Mouse (Mus musculus): ENCODE measurements around the gene Csnk1g2. TPM values are rescaled to one million over a fixed set of nuclear protein-coding genes. Genes with fewer than 3 reads are reported as not detected.

The Csnk1g2 gene
- polyA plus RNA-seq, 1 experiment: 166 TPM

GRCm38 (mm10) chr10:80671936-80672690 lies 49.5 kb downstream of the Csnk1g2 start:
- no peak for TF ChIP-seq POLR2A (IDR thresholded peaks at IDR 0.05; ENCODE audit: low read depth, low read length)
- no peak for TF ChIP-seq CTCF (conservative IDR thresholded peaks at IDR 0.05; ENCODE audit: insufficient read depth, insufficient read length, low read depth, low read length)
- peaks cover 56% of the 10 kb centered on the region for H3K4me1 ChIP-seq (ENCODE audit: control insufficient read depth, insufficient read depth, low read length)
- H3K4me3 ChIP-seq (ENCODE audit: insufficient read depth, low read depth, low read length): no peak overlapping the region
- H3K27me3 ChIP-seq (replicated peaks; ENCODE audit: control insufficient read depth, insufficient read depth, low read length): no peaks in the 10 kb centered on the region
- WGBS: 44% methylated on average over 11 of the region's 11 CpGs
- no peak overlapping the region for H3K27ac ChIP-seq (ENCODE audit: insufficient read depth, low read depth, low read length)
- H3K36me3 ChIP-seq (ENCODE audit: control insufficient read depth, insufficient read depth, low read length): peaks cover 7% of the 10 kb centered on the region; the same call in 1 of the 2 replicates
- DNase-seq: peak; percentile 67

GRCm38 (mm10) chr10:80673690-80674089 lies 51.1 kb downstream of the Csnk1g2 start:
- H3K27me3 ChIP-seq (replicated peaks; ENCODE audit: control insufficient read depth, insufficient read depth, low read length): no peaks in the 10 kb centered on the region
- TF ChIP-seq POLR2A (IDR thresholded peaks at IDR 0.05; ENCODE audit: low read depth, low read length) (no peak), CTCF (conservative IDR thresholded peaks at IDR 0.05; ENCODE audit: insufficient read depth, insufficient read length, low read depth, low read length) (no peak)
- 47% methylated on average over 3 of the region's 3 CpGs for WGBS
- H3K4me1 ChIP-seq (ENCODE audit: control insufficient read depth, insufficient read depth, low read length): peaks cover 57% of the 10 kb centered on the region
- peak overlapping the region; percentile 89 for H3K4me3 ChIP-seq (ENCODE audit: insufficient read depth, low read depth, low read length)
- DNase-seq: no peak
- H3K27ac ChIP-seq (ENCODE audit: insufficient read depth, low read depth, low read length): peak overlapping the region; percentile 82
- H3K36me3 ChIP-seq (ENCODE audit: control insufficient read depth, insufficient read depth, low read length): peaks cover 3% of the 10 kb centered on the region; the same call in 1 of the 2 replicates

DNA sequence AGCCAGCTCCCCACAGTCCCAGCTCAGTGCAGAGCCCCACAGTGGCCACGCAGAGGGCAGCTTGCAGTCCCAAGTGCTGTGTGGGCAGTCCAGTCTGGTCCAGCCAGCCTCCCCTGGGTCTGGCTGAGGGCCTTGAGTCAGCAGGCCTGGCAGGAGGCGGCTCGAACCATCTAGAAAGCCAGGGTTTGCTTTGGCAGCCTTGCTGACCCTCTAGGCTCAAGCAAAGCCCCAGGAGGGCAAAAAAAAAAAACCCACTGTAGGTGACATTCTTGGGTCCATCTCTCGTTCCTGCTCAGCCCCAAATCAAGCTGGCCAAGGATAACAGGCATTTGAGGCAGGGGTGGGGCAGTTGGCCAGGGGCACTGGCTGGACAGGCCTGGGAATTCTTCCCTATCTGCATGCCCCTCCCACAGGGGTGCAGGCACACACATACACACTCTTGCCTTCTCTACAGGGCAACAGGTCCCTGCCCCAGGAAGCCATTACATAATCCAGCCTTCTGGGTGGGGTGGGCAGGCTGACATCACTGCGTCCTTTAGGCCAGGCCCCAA lies 51.6 kb downstream of the Csnk1g2 start:
- peaks cover 57% of the 10 kb centered on the region for H3K4me1 ChIP-seq (ENCODE audit: control insufficient read depth, insufficient read depth, low read length)
- no peaks in the 10 kb centered on the region; the same call in 1 of the 2 replicates for H3K36me3 ChIP-seq (ENCODE audit: control insufficient read depth, insufficient read depth, low read length)
- WGBS: 8% methylated on average over 5 of the region's 5 CpGs
- DNase-seq: peak; percentile 84
- H3K27ac ChIP-seq (ENCODE audit: insufficient read depth, low read depth, low read length): peak overlapping the region; percentile 82
- no peaks in the 10 kb centered on the region for H3K27me3 ChIP-seq (replicated peaks; ENCODE audit: control insufficient read depth, insufficient read depth, low read length)
- TF ChIP-seq POLR2A (IDR thresholded peaks at IDR 0.05; ENCODE audit: low read depth, low read length) (peak; percentile 24), CTCF (conservative IDR thresholded peaks at IDR 0.05; ENCODE audit: insufficient read depth, insufficient read length, low read depth, low read length) (no peak; the same call in 1 of the 2 replicates)
- peak overlapping the region; percentile 89 for H3K4me3 ChIP-seq (ENCODE audit: insufficient read depth, low read depth, low read length)

GRCm38 (mm10) chr10:80674851-80675404 lies 52.3 kb downstream of the Csnk1g2 start:
- peak overlapping the region; percentile 82 for H3K27ac ChIP-seq (ENCODE audit: insufficient read depth, low read depth, low read length)
- H3K4me1 ChIP-seq (ENCODE audit: control insufficient read depth, insufficient read depth, low read length): peaks cover 60% of the 10 kb centered on the region
- TF ChIP-seq POLR2A (IDR thresholded peaks at IDR 0.05; ENCODE audit: low read depth, low read length): no peak
- no peak for TF ChIP-seq CTCF (conservative IDR thresholded peaks at IDR 0.05; ENCODE audit: insufficient read depth, insufficient read length, low read depth, low read length)
- no peaks in the 10 kb centered on the region for H3K27me3 ChIP-seq (replicated peaks; ENCODE audit: control insufficient read depth, insufficient read depth, low read length)
- H3K36me3 ChIP-seq (ENCODE audit: control insufficient read depth, insufficient read depth, low read length): no peaks in the 10 kb centered on the region; the same call in 1 of the 2 replicates
- H3K4me3 ChIP-seq (ENCODE audit: insufficient read depth, low read depth, low read length): peak overlapping the region; percentile 89
- no peak for DNase-seq
- 3% methylated on average over 6 of the region's 6 CpGs for WGBS

DNA sequence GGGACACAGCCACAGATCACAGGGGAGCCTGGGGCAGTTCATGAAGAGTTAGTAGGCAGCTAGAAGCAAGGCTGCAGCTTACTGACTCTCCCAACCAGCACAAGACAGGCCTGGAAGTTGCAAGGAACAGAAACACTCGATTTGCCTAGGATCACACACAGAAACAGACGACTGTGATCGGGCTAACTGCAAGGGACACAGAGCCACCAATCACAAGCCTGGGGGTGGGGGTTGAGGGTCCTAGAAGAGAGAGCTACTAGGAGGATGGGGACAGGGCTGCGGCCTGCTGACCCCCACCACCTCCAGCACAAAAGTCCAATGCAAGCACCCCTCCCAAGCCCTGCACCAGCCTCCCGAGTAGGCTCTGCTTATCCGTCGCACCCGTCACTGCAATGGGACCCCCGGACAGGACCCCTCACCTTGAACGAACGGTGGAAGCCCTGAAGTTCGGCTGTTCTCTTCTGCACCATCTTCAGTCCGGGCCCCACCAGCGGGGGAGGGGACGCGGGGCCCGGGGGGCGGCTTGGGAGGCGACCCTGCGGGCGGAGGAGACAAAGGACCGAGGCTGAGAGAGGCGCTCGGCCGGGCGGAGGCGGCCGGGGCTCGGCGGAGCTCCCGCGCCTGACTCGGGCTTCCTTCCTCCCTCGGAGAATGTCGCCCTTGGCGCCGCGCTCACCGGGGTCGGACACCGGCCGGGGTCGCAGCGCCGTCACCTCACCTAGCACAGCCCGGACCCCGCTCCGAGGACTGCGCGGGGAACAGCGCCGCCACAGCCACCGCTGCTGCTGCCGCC lies 53.0 kb downstream of the Csnk1g2 start:
- Histone ChIP-seq H3K4me3 (ENCODE audit: insufficient read depth, low read depth, low read length) (peak overlapping the region; percentile 89), H3K27ac (ENCODE audit: insufficient read depth, low read depth, low read length) (peak overlapping the region; percentile 82), H3K36me3 (ENCODE audit: control insufficient read depth, insufficient read depth, low read length) (no peaks in the 10 kb centered on the region; the same call in 1 of the 2 replicates), H3K27me3 (replicated peaks; ENCODE audit: control insufficient read depth, insufficient read depth, low read length) (no peaks in the 10 kb centered on the region), H3K4me1 (ENCODE audit: control insufficient read depth, insufficient read depth, low read length) (peaks cover 59% of the 10 kb centered on the region)
- DNase-seq: no peak
- WGBS: under 1% methylated on average over 54 of the region's 54 CpGs
- TF ChIP-seq CTCF (conservative IDR thresholded peaks at IDR 0.05; ENCODE audit: insufficient read depth, insufficient read length, low read depth, low read length) (no peak), POLR2A (IDR thresholded peaks at IDR 0.05; ENCODE audit: low read depth, low read length) (no peak)

DNA sequence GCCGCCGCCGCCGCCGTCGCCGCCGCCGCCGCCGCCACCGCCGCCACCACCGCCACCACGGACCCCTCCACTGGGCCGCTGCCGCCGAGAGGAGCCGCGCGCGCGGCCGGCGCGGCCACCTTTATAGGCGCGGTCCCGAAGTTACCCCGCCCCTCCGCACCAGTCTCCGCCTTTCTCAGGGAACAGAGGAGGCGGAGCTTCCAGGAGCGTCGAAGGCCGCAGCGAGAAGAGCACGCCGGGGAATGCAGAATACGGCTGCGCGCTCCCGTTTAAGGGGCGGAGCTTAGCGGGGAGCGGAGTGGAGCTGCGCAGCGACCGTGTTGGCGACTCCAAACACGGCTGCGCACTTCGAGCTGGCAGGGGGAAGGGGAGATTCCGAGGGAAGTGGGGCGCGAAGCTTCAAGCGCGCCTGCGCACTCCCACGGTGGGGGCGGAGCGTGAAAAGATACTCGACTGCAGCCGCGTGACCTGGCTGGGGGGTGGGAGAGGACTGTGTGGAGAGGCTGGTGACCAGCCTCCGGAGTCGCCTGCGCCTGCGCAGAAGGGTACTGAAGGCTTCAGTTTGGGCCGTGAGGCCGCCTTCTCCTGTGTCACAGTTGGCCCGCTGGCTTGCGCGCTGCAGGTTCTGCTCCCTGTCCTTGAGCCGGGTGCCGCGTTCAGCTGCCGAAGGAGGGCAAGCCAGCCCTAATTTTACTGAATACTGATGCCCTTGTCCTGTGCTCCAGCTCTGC lies 53.7 kb downstream of the Csnk1g2 start:
- Histone ChIP-seq H3K27ac (ENCODE audit: insufficient read depth, low read depth, low read length) (peak overlapping the region; percentile 98), H3K4me1 (ENCODE audit: control insufficient read depth, insufficient read depth, low read length) (peaks cover 56% of the 10 kb centered on the region), H3K36me3 (ENCODE audit: control insufficient read depth, insufficient read depth, low read length) (no peaks in the 10 kb centered on the region), H3K4me3 (ENCODE audit: insufficient read depth, low read depth, low read length) (peak overlapping the region; percentile 89), H3K27me3 (replicated peaks; ENCODE audit: control insufficient read depth, insufficient read depth, low read length) (no peaks in the 10 kb centered on the region)
- peak; percentile 99 for TF ChIP-seq POLR2A (IDR thresholded peaks at IDR 0.05; ENCODE audit: low read depth, low read length)
- TF ChIP-seq CTCF (conservative IDR thresholded peaks at IDR 0.05; ENCODE audit: insufficient read depth, insufficient read length, low read depth, low read length): no peak
- WGBS: under 1% methylated on average over 78 of the region's 78 CpGs
- peak; percentile 100 for DNase-seq

All from kidney, adult 2 months (tissue).